7 mouse cellular contexts compared by ENCODE assay signal in the genomic region with DNA sequence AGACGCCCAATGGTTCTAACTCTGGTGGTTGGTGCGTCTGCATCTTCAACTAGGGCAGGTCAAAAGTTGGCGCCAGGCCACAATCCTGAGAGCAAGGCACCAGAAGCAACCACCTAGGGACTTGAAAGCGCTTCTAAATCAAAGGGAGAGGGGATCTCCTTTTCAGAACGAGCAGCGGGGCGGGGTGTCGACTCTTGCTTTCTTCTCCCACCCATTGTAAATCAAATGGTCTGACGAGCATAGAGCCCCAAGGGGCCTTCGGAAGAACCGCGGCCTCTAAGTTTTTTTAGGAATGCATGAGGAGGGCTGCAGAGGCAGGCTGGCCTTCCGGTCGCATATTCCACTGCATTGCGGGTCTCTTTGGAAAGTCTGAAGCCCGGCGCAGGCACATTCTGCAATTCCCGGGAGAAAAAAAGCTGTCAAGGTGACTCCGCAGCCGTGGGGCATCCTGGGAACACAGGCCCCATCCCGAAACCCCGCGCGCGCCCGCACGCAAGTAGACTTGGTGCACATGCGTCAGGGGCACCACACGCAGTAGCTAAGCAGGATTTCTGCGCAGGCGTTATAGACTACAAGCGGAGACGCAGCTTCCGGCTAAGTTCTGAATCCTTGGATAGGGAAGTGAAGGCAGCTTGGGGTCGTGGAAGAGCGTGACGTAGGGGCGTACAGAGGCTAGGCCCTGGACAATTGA. TPM values are rescaled to one million over a fixed set of nuclear protein-coding genes. Genes with fewer than 3 reads are reported as not detected.
DNase-seq lines count a peak whose midpoint lies in the region; ATAC-seq lines count a peak whose summit lies in the region.

No protein-coding gene starts in this region.

- peak overlapping the region; percentile 63 for H3K9ac ChIP-seq in embryonic facial prominence, embryonic 14.5 days (ENCODE audit: low read depth, low read length)
- peak overlapping the region; percentile 68 for H3K9ac ChIP-seq in limb, embryonic 13.5 days
- H3K9ac ChIP-seq in midbrain, embryonic 14.5 days (replicated peaks; ENCODE audit: low read length), result peak overlapping the region; percentile 65

- DNase-seq in brain, adult 2 months (ENCODE audit: low read depth, low spot score), result peak; percentile 98
- DNase-seq in embryonic facial prominence, embryonic 14.5 days (ENCODE audit: low spot score), result peak; percentile 97
- DNase-seq in heart, embryonic 10.5 days (ENCODE audit: low spot score), result peak; percentile 94
- peak; percentile 91 for DNase-seq in kidney, adult 9 months
- peak; percentile 97 for DNase-seq in midbrain, embryonic 14.5 days
- DNase-seq in spleen, postnatal 14 days (ENCODE audit: low spot score in 2 of 2), result peak; percentile 12 to 16

- no peaks in the 10 kb centered on the region for H3K36me3 ChIP-seq in embryonic facial prominence, embryonic 14.5 days (ENCODE audit: control insufficient read depth, insufficient read depth, low read length)
- no peaks in the 10 kb centered on the region for H3K36me3 ChIP-seq in heart, embryonic 10.5 days
- H3K36me3 ChIP-seq in limb, embryonic 13.5 days, result no peaks in the 10 kb centered on the region
- no peaks in the 10 kb centered on the region for H3K36me3 ChIP-seq in midbrain, embryonic 14.5 days (ENCODE audit: control insufficient read depth, insufficient read depth, low read length)

- H3K27me3 ChIP-seq in embryonic facial prominence, embryonic 14.5 days (replicated peaks; ENCODE audit: control insufficient read depth, insufficient read depth, low read length), result no peaks in the 10 kb centered on the region
- 0 out of 2 replicates have a peak, but pooled peaks cover 12% of the 10 kb centered on the region for H3K27me3 ChIP-seq in heart, embryonic 10.5 days (ENCODE audit: insufficient read depth, poor library complexity, severe bottlenecking)
- no peaks in the 10 kb centered on the region for H3K27me3 ChIP-seq in limb, embryonic 13.5 days
- H3K27me3 ChIP-seq in midbrain, embryonic 14.5 days (ENCODE audit: control insufficient read depth, insufficient read depth, low read length), result no peaks in the 10 kb centered on the region

- H3K9me3 ChIP-seq in embryonic facial prominence, embryonic 14.5 days (ENCODE audit: control insufficient read depth, low read length), result no peaks in the 10 kb centered on the region
- no peaks in the 10 kb centered on the region for H3K9me3 ChIP-seq in heart, embryonic 10.5 days
- no peaks in the 10 kb centered on the region for H3K9me3 ChIP-seq in limb, embryonic 13.5 days
- no peaks in the 10 kb centered on the region for H3K9me3 ChIP-seq in midbrain, embryonic 14.5 days (ENCODE audit: control insufficient read depth, low read length)

- peak; percentile 94 for ATAC-seq in embryonic facial prominence, embryonic 14.5 days (ENCODE audit: low read depth)
- ATAC-seq in limb, embryonic 13.5 days (ENCODE audit: low FRiP score, low read depth), result peak; percentile 93
- ATAC-seq in midbrain, embryonic 14.5 days (ENCODE audit: low FRiP score, low TSS enrichment), result peak; percentile 92

- H3K27ac ChIP-seq in embryonic facial prominence, embryonic 14.5 days (replicated peaks; ENCODE audit: low read depth, low read length), result peak overlapping the region; percentile 60; the same call in 1 of the 2 replicates
- peak overlapping the region; percentile 82 for H3K27ac ChIP-seq in heart, embryonic 10.5 days
- H3K27ac ChIP-seq in limb, embryonic 13.5 days, result peak overlapping the region; percentile 67; the same call in 1 of the 2 replicates
- H3K27ac ChIP-seq in midbrain, embryonic 14.5 days (replicated peaks; ENCODE audit: low read depth, low read length), result peak overlapping the region; percentile 86

- peak overlapping the region; percentile 71 for H3K4me2 ChIP-seq in embryonic facial prominence, embryonic 14.5 days (ENCODE audit: low read depth, low read length)
- H3K4me2 ChIP-seq in limb, embryonic 13.5 days (replicated peaks), result peak overlapping the region; percentile 82
- H3K4me2 ChIP-seq in midbrain, embryonic 14.5 days (ENCODE audit: low read length), result peak overlapping the region; percentile 85

- 2% methylated on average over 38 of the region's 38 CpGs for WGBS in embryonic facial prominence, embryonic 14.5 days
- WGBS in heart, embryonic 10.5 days, result 2% methylated on average over 38 of the region's 38 CpGs
- WGBS in limb, embryonic 13.5 days, result 2% methylated on average over 38 of the region's 38 CpGs
- 1% methylated on average over 38 of the region's 38 CpGs for whole genome bisulfite sequencing in midbrain, embryonic 14.5 days

- H3K4me1 ChIP-seq in embryonic facial prominence, embryonic 14.5 days (ENCODE audit: control insufficient read depth, insufficient read depth, low read length), result no peaks in the 10 kb centered on the region
- peaks cover 14% of the 10 kb centered on the region for H3K4me1 ChIP-seq in heart, embryonic 10.5 days
- peaks cover 11% of the 10 kb centered on the region for H3K4me1 ChIP-seq in limb, embryonic 13.5 days
- peaks cover 9% of the 10 kb centered on the region for H3K4me1 ChIP-seq in midbrain, embryonic 14.5 days (ENCODE audit: control insufficient read depth, insufficient read depth, low read length)

- peak overlapping the region; percentile 48 for H3K4me3 ChIP-seq in embryonic facial prominence, embryonic 14.5 days (ENCODE audit: low read depth, low read length)
- peak overlapping the region; percentile 53 for H3K4me3 ChIP-seq in heart, embryonic 10.5 days
- H3K4me3 ChIP-seq in limb, embryonic 13.5 days, result peak overlapping the region; percentile 50
- H3K4me3 ChIP-seq in midbrain, embryonic 14.5 days (replicated peaks; ENCODE audit: low read depth, low read length), result peak overlapping the region; percentile 44

RNA-seq across cellular contexts. Expression of gene Sdcbp2, which starts 3.4 kb away (rescaled TPM):
- polyA plus RNA-seq in embryonic facial prominence, embryonic 14.5 days (2014; fragmentation: Nextera tagmentation; extraction: Ambion mirVana), result 1.5 and 1.6 TPM in 2 replicates
- 1.00 and 1.1 TPM in 2 replicates for polyA plus RNA-seq in heart, embryonic 10.5 days (2016; fragmentation: Nextera tagmentation; extraction: Ambion mirVana)
- 0.76 and 1.5 TPM in 2 replicates for polyA plus RNA-seq in limb, embryonic 13.5 days (2015; fragmentation: Nextera tagmentation; extraction: Ambion mirVana)
- 0.50 and 0.62 TPM in 2 replicates for polyA plus RNA-seq in midbrain, embryonic 14.5 days (2014; fragmentation: Nextera tagmentation; extraction: Ambion mirVana)

RNA-seq across cellular contexts. Expression of gene Fkbp1a, which starts 33.6 kb away (rescaled TPM):
- polyA plus RNA-seq in embryonic facial prominence, embryonic 14.5 days (2014; fragmentation: Nextera tagmentation; extraction: Ambion mirVana), result 630 and 649 TPM in 2 replicates
- polyA plus RNA-seq in heart, embryonic 10.5 days (2016; fragmentation: Nextera tagmentation; extraction: Ambion mirVana), result 933 and 973 TPM in 2 replicates
- 484 and 493 TPM in 2 replicates for polyA plus RNA-seq in limb, embryonic 13.5 days (2015; fragmentation: Nextera tagmentation; extraction: Ambion mirVana)
- polyA plus RNA-seq in midbrain, embryonic 14.5 days (2014; fragmentation: Nextera tagmentation; extraction: Ambion mirVana), result 547 and 602 TPM in 2 replicates

RNA-seq across cellular contexts. Expression of gene Snph, which starts 56.5 kb away (rescaled TPM):
- 1.9 and 2.5 TPM in 2 replicates for polyA plus RNA-seq in embryonic facial prominence, embryonic 14.5 days (2014; fragmentation: Nextera tagmentation; extraction: Ambion mirVana)
- polyA plus RNA-seq in heart, embryonic 10.5 days (2016; fragmentation: Nextera tagmentation; extraction: Ambion mirVana), result 0.30 and 0.83 TPM in 2 replicates
- polyA plus RNA-seq in limb, embryonic 13.5 days (2015; fragmentation: Nextera tagmentation; extraction: Ambion mirVana), result 0.56 and 0.75 TPM in 2 replicates
- 17.2 and 18.3 TPM in 2 replicates for polyA plus RNA-seq in midbrain, embryonic 14.5 days (2014; fragmentation: Nextera tagmentation; extraction: Ambion mirVana)

Comparison
In these comparisons a context has a peak if more than half of its experiments do, and no peak if none do; other contexts are left out.
1. Peak in every context shown above with its lines: DNase-seq, ATAC-seq, H3K4me3 ChIP-seq and H3K27ac ChIP-seq.
2. DNase-seq: peak in every context shown above with its lines; median percentile 98 in brain, adult 2 months; 97 in embryonic facial prominence, embryonic 14.5 days; 97 in midbrain, embryonic 14.5 days; 94 in heart, embryonic 10.5 days; 91 in kidney, adult 9 months; 14 in spleen, postnatal 14 days.